Mouse (Mus musculus): ENCODE results near the gene Aspscr1.

Gene Aspscr1

GRCm38 (mm10) chr11:120672687-120673593, at the start of gene Aspscr1:
Aspscr1 (plus strand) TSS chr11:120672973.
- POLR2A ChIA-PET: interaction anchor here in 3 of 4 experiments (0.7 to 34.4 kb wide), 52 partner anchors 7 to 473 kb away, joined by 3 to 509 read pairs (median 4); partner anchors contain the start of genes Mafg (in 3 of the 3), Notum (in 3 of the 3), Pycr1 (in 3 of the 3) and Cenpx (in 2 of the 3)
- CTCF ChIA-PET: interaction anchor here in 2 of 4 experiments (1.2 to 1.8 kb wide), 5 partner anchors 14 to 103 kb away, joined by 3 to 10 read pairs (median 4); partner anchors contain the start of genes Cenpx (in 1 of the 2), Lrrc45 (in 1 of the 2) and Pycr1 (in 1 of the 2)

GRCm38 (mm10) chr11:120623961-120624679, 48.7 kb upstream of the Aspscr1 start:
- POLR2A ChIA-PET: interaction anchor here (0.5 to 28.4 kb wide), 54 partner anchors 3 to 1049 kb away, joined by 3 to 947 read pairs (median 4); partner anchors contain the start of genes Mafg (in 4 of the 4), P4hb (in 3 of the 4), Pycr1 (in 3 of the 4) and Aspscr1 (in 2 of the 4)
- CTCF ChIA-PET: interaction anchor here (0.6 to 2.4 kb wide), 29 partner anchors 9 to 278 kb away, joined by 3 to 12 read pairs (median 4); partner anchors contain the start of genes Mafg (in 2 of the 4), Lrrc45 (in 1 of the 4), Notum (in 1 of the 4) and Npb (in 1 of the 4)

GRCm38 (mm10) chr11:120624680-120625111, 48.1 kb upstream of the Aspscr1 start:
- ChIA-PET CTCF (interaction anchor here (0.6 to 2.4 kb wide), 24 partner anchors 9 to 277 kb away, joined by 3 to 12 read pairs (median 4); partner anchors contain the start of genes Mafg (in 2 of the 4), Lrrc45 (in 1 of the 4), Notum (in 1 of the 4) and Npb (in 1 of the 4)), POLR2A (interaction anchor here (0.6 to 28.4 kb wide), 49 partner anchors 3 to 324 kb away, joined by 3 to 947 read pairs (median 5); partner anchors contain the start of genes Mafg (in 4 of the 4), P4hb (in 3 of the 4), Pycr1 (in 3 of the 4) and Arl16 (in 2 of the 4))

- CTCF ChIA-PET: interaction anchor here in 3 of 4 experiments (0.7 to 2.4 kb wide), 14 partner anchors 8 to 174 kb away, joined by 3 to 12 read pairs (median 4); partner anchors contain the start of genes Mafg (in 2 of the 3) and Pycr1 (in 1 of the 3)
- POLR2A ChIA-PET: interaction anchor here (0.6 to 28.4 kb wide), 41 partner anchors 4 to 324 kb away, joined by 3 to 947 read pairs (median 5); partner anchors contain the start of genes Mafg (in 4 of the 4), P4hb (in 3 of the 4), Pycr1 (in 3 of the 4) and Arl16 (in 2 of the 4)
Measured at GRCm38 (mm10) chr11:120625152-120625775, 47.5 kb upstream of the Aspscr1 start, which contains the start of gene Sirt7. Sirt7 (minus strand) TSS chr11:120625240.

GRCm38 (mm10) chr11:120626785-120627467, 45.8 kb upstream of the Aspscr1 start:
- POLR2A ChIA-PET: interaction anchor here in 3 of 4 experiments (0.6 to 28.4 kb wide), 27 partner anchors 5 to 159 kb away, joined by 3 to 947 read pairs (median 5); partner anchors contain the start of genes Pycr1 (in 3 of the 3), Myadml2 (in 2 of the 3), Npb (in 2 of the 3) and P4hb (in 2 of the 3)
- CTCF ChIA-PET: interaction anchor here in 1 of 4 experiments (1.4 kb wide), 1 partner anchor 93 kb away, joined by 4 read pairs; no protein-coding TSS in a partner anchor

- ChIA-PET POLR2A (interaction anchor here in 3 of 4 experiments (0.6 to 28.4 kb wide), 25 partner anchors 6 to 160 kb away, joined by 3 to 947 read pairs (median 5); partner anchors contain the start of genes Pycr1 (in 3 of the 3), Myadml2 (in 2 of the 3), Npb (in 2 of the 3) and P4hb (in 2 of the 3)), CTCF (interaction anchor here in 2 of 4 experiments (0.6 to 0.7 kb wide), 2 partner anchors 38 to 153 kb away, joined by 3 read pairs; no protein-coding TSS in a partner anchor)
Measured at GRCm38 (mm10) chr11:120627468-120628300, 45.1 kb upstream of the Aspscr1 start.

- ChIA-PET POLR2A (interaction anchor here in 3 of 4 experiments (0.6 to 28.4 kb wide), 53 partner anchors 7 to 608 kb away, joined by 3 to 947 read pairs (median 7); partner anchors contain the start of genes Myadml2 (in 3 of the 3), Pycr1 (in 3 of the 3), Arhgdia (in 2 of the 3) and Mrpl12 (in 2 of the 3)), CTCF (interaction anchor here in 3 of 4 experiments (0.7 to 2.0 kb wide), 4 partner anchors 15 to 171 kb away, joined by 3 to 8 read pairs (median 3); partner anchors contain the start of gene Pycr1 (in 1 of the 3))
Measured at GRCm38 (mm10) chr11:120628601-120629340, 44.0 kb upstream of the Aspscr1 start.

- POLR2A ChIA-PET: interaction anchor here in 3 of 4 experiments (0.6 to 28.4 kb wide), 63 partner anchors 7 to 608 kb away, joined by 3 to 947 read pairs (median 6); partner anchors contain the start of genes Mrpl12 (in 3 of the 3), Myadml2 (in 3 of the 3), Notum (in 3 of the 3) and Pcyt2 (in 3 of the 3)
- CTCF ChIA-PET: interaction anchor here in 3 of 4 experiments (0.5 to 2.0 kb wide), 9 partner anchors 14 to 171 kb away, joined by 3 to 8 read pairs (median 3); partner anchors contain the start of gene Pycr1 (in 1 of the 3)
Measured at GRCm38 (mm10) chr11:120629341-120629730, 43.4 kb upstream of the Aspscr1 start.

- ChIA-PET POLR2A (interaction anchor here in 3 of 4 experiments (0.6 to 28.4 kb wide), 70 partner anchors 6 to 516 kb away, joined by 3 to 947 read pairs (median 5); partner anchors contain the start of genes Mrpl12 (in 3 of the 3), Myadml2 (in 3 of the 3), Notum (in 3 of the 3) and Pcyt2 (in 3 of the 3)), CTCF (interaction anchor here (0.5 to 2.0 kb wide), 13 partner anchors 13 to 424 kb away, joined by 3 to 8 read pairs (median 3); partner anchors contain the start of gene Pycr1 (in 2 of the 4))
Measured at GRCm38 (mm10) chr11:120629911-120630310, 42.9 kb upstream of the Aspscr1 start.

GRCm38 (mm10) chr11:120630401-120630871, 42.3 kb upstream of the Aspscr1 start:
- POLR2A ChIA-PET: interaction anchor here (0.6 to 28.4 kb wide), 78 partner anchors 6 to 516 kb away, joined by 3 to 947 read pairs (median 5); partner anchors contain the start of genes Pycr1 (in 4 of the 4), Myadml2 (in 3 of the 4), Notum (in 3 of the 4) and Pcyt2 (in 3 of the 4)

GRCm38 (mm10) chr11:120630881-120631725, 41.7 kb upstream of the Aspscr1 start:
- CTCF ChIA-PET: interaction anchor here in 3 of 4 experiments (0.6 to 2.0 kb wide), 9 partner anchors 12 to 462 kb away, joined by 3 to 8 read pairs (median 4); partner anchors contain the start of gene Pycr1 (in 2 of the 3)

More at GRCm38 (mm10) chr11:120630401-120630871, 42.3 kb upstream of the Aspscr1 start:
- CTCF ChIA-PET: interaction anchor here in 3 of 4 experiments (0.6 to 2.0 kb wide), 10 partner anchors 13 to 461 kb away, joined by 3 to 8 read pairs (median 4); partner anchors contain the start of gene Pycr1 (in 2 of the 3)

More at GRCm38 (mm10) chr11:120630881-120631725, 41.7 kb upstream of the Aspscr1 start:
- POLR2A ChIA-PET: interaction anchor here (0.6 to 28.4 kb wide), 73 partner anchors 5 to 1164 kb away, joined by 3 to 947 read pairs (median 5); partner anchors contain the start of genes Pycr1 (in 4 of the 4), Myadml2 (in 3 of the 4), P4hb (in 3 of the 4) and Cenpx (in 2 of the 4)

Measured in embryonic stem cell, embryonic (primary cell).